ENCODE assay signal across 23 mouse cellular contexts in genomic region chr5:120030904-120031303, GRCm38 (mm10).
DNase-seq lines count a peak whose midpoint lies in the region; ATAC-seq and TF ChIP-seq lines count a peak whose summit lies in the region.
"Had no signal": no experiment of that assay in that cellular context is flagged by ENCODE, and none has a peak within 500 bp of the region (broad histone marks: within the 10 kb centered on the region; RNA-seq: fewer than 3 reads in every experiment).

No protein-coding gene starts in this region.

- H3K36me3 ChIP-seq in lung, embryonic 14.5 days (ENCODE audit: insufficient read depth), result no peaks in the 10 kb centered on the region
- no peaks in the 10 kb centered on the region for H3K36me3 ChIP-seq in embryonic facial prominence, embryonic 13.5 days
- H3K36me3 ChIP-seq in limb, embryonic 13.5 days, result no peaks in the 10 kb centered on the region
- H3K36me3 ChIP-seq: forebrain, embryonic 10.5 days; heart, embryonic 10.5 days; hindbrain, embryonic 12.5 days had no signal

- DNase-seq in lung, embryonic 14.5 days, result peak; percentile 55
- no peak for DNase-seq in lung, adult 2 months
- DNase-seq in frontal cortex, adult 2 months (ENCODE audit: extremely low spot score in 1 of 2, low spot score in 1 of 2), result no peak
- DNase-seq in spleen, postnatal 10 days (ENCODE audit: low spot score in 2 of 2), result no peak
- no peak for DNase-seq in heart, adult 11 months
- DNase-seq: adrenal gland, adult 2 months; adrenal gland, postnatal 25 days; cerebellum, adult 18-20 months; cerebellum, adult 9-11 months; cerebellum, postnatal 36 days; gastrocnemius, postnatal 14 days; heart, postnatal 10 days; heart, postnatal 4 days had no signal

- peak overlapping the region; percentile 5; the same call in 1 of the 2 replicates for H3K4me2 ChIP-seq in lung, embryonic 14.5 days
- H3K4me2 ChIP-seq in embryonic facial prominence, embryonic 13.5 days, result peak overlapping the region; percentile 50
- H3K4me2 ChIP-seq in limb, embryonic 13.5 days (replicated peaks), result peak overlapping the region; percentile 30; the same call in 1 of the 2 replicates
- H3K4me2 ChIP-seq: hindbrain, embryonic 12.5 days had no signal

- 47% methylated on average over 15 of the region's 15 CpGs for WGBS in lung, embryonic 14.5 days
- WGBS in lung, adult 2 months, result 62% methylated on average over 15 of the region's 15 CpGs
- WGBS in embryonic facial prominence, embryonic 13.5 days, result 25% methylated on average over 15 of the region's 15 CpGs
- WGBS in limb, embryonic 13.5 days, result 41% methylated on average over 15 of the region's 15 CpGs

- no peaks in the 10 kb centered on the region for H3K4me1 ChIP-seq in lung, embryonic 14.5 days (ENCODE audit: insufficient read depth)
- no peaks in the 10 kb centered on the region for H3K4me1 ChIP-seq in lung, adult 2 months (ENCODE audit: control insufficient read depth, insufficient read depth, low read length)
- H3K4me1 ChIP-seq in embryonic facial prominence, embryonic 13.5 days, result peaks cover 20% of the 10 kb centered on the region
- H3K4me1 ChIP-seq in limb, embryonic 13.5 days, result 0 out of 2 replicates have a peak, but pooled peaks cover 10% of the 10 kb centered on the region
- H3K4me1 ChIP-seq: hindbrain, embryonic 12.5 days had no signal

- no peak overlapping the region for H3K27ac ChIP-seq in lung, embryonic 14.5 days (ENCODE audit: low read depth)
- peak overlapping the region; percentile 60; the same call in 1 of the 2 replicates for H3K27ac ChIP-seq in embryonic facial prominence, embryonic 13.5 days
- H3K27ac ChIP-seq in limb, embryonic 13.5 days, result no peak overlapping the region
- H3K27ac ChIP-seq: forebrain, embryonic 10.5 days; heart, embryonic 10.5 days; hindbrain, embryonic 12.5 days had no signal

- no peak overlapping the region for H3K9ac ChIP-seq in lung, embryonic 14.5 days
- H3K9ac ChIP-seq in embryonic facial prominence, embryonic 13.5 days, result no peak overlapping the region
- no peak overlapping the region for H3K9ac ChIP-seq in limb, embryonic 13.5 days
- H3K9ac ChIP-seq: hindbrain, embryonic 12.5 days had no signal

- ATAC-seq in lung, embryonic 14.5 days (ENCODE audit: insufficient read depth), result peak; percentile 54; the same call in 1 of the 2 replicates
- ATAC-seq in embryonic facial prominence, embryonic 13.5 days (ENCODE audit: insufficient number of reproducible peaks, insufficient read depth, low FRiP score, low TSS enrichment, low read depth), result no peak
- no peak for ATAC-seq in limb, embryonic 13.5 days (ENCODE audit: low FRiP score, low read depth)
- ATAC-seq: forebrain, embryonic 14.5 days; hindbrain, embryonic 16.5 days; inflammation-experienced regulatory T-cells, adult 6 months; intestine, postnatal 0 days had no signal

- no peaks in the 10 kb centered on the region for H3K27me3 ChIP-seq in lung, embryonic 14.5 days (ENCODE audit: insufficient read depth, low read length)
- H3K27me3 ChIP-seq in embryonic facial prominence, embryonic 13.5 days, result peaks cover 13% of the 10 kb centered on the region
- H3K27me3 ChIP-seq in limb, embryonic 13.5 days, result peaks cover 56% of the 10 kb centered on the region
- H3K27me3 ChIP-seq: hindbrain, embryonic 12.5 days had no signal

- no peak overlapping the region for H3K4me3 ChIP-seq in lung, embryonic 14.5 days (ENCODE audit: low read depth, low read length)
- H3K4me3 ChIP-seq in lung, adult 2 months (replicated peaks; ENCODE audit: extremely low read depth, low read depth, low read length), result no peak overlapping the region
- H3K4me3 ChIP-seq in embryonic facial prominence, embryonic 13.5 days, result no peak overlapping the region
- no peak overlapping the region for H3K4me3 ChIP-seq in limb, embryonic 13.5 days
- H3K4me3 ChIP-seq: erythroblast, embryonic 14.5 days; forebrain, embryonic 10.5 days; heart, embryonic 10.5 days; hindbrain, embryonic 12.5 days had no signal

- no peak for TF ChIP-seq POLR2A in lung, adult 2 months (IDR thresholded peaks at IDR 0.05; ENCODE audit: borderline replicate concordance, extremely low read depth, low read depth, low read length)

- TF ChIP-seq CTCF in lung, embryonic 14.5 days (IDR thresholded peaks at IDR 0.05; ENCODE audit: low read depth), result no peak
- TF ChIP-seq CTCF in lung, adult 2 months (IDR thresholded peaks at IDR 0.05; ENCODE audit: insufficient read depth, low read length), result no peak

- no peaks in the 10 kb centered on the region for H3K9me3 ChIP-seq in lung, embryonic 14.5 days (ENCODE audit: low read depth, low read length)
- no peaks in the 10 kb centered on the region for H3K9me3 ChIP-seq in embryonic facial prominence, embryonic 13.5 days
- H3K9me3 ChIP-seq in limb, embryonic 13.5 days, result no peaks in the 10 kb centered on the region
- H3K9me3 ChIP-seq: forebrain, embryonic 10.5 days; heart, embryonic 10.5 days; hindbrain, embryonic 12.5 days had no signal
